Mouse (Mus musculus): Measurements from ENCODE around the gene Klhl21. TPM values are rescaled to one million over a fixed set of nuclear protein-coding genes. Genes with fewer than 3 reads are reported as not detected.

Gene Klhl21
- polyA plus RNA-seq (2015; fragmentation: Nextera tagmentation; extraction: Ambion mirVana) = 11.7 and 12.5 TPM in 2 replicates

- under 1% methylated on average over 45 of the region's 45 CpGs for WGBS
- peak within 1 kb of the TSS; percentile 85 for H3K4me3 ChIP-seq (replicated peaks)
- H3K9me3 ChIP-seq (replicated peaks) = no peaks in the 10 kb centered on the region
- H3K4me2 ChIP-seq = peak within 1 kb of the TSS; percentile 94
- ATAC-seq (replicated peaks; ENCODE audit: low FRiP score) = peak; percentile 91
- H3K27ac ChIP-seq = peak within 1 kb of the TSS; percentile 91
- H3K36me3 ChIP-seq = peaks cover 16% of the 10 kb centered on the region
- H3K9ac ChIP-seq = peak within 1 kb of the TSS; percentile 67
- peaks cover 55% of the 10 kb centered on the region for H3K4me1 ChIP-seq
- H3K27me3 ChIP-seq = no peaks in the 10 kb centered on the region
These were observed at the start of gene Klhl21 for GRCm38 (mm10) chr4:152008622-152009075. TSS of gene Klhl21 (plus strand) at chr4:152008803.

GRCm38 (mm10) chr4:151959849-151960512 is 48.6 kb upstream of the Klhl21 start:
- Histone ChIP-seq H3K9ac (no peak overlapping the region), H3K36me3 (peaks cover 88% of the 10 kb centered on the region), H3K4me1 (no peaks in the 10 kb centered on the region), H3K27ac (no peak overlapping the region), H3K27me3 (no peaks in the 10 kb centered on the region), H3K4me3 (replicated peaks) (no peak overlapping the region), H3K4me2 (no peak overlapping the region), H3K9me3 (replicated peaks) (no peaks in the 10 kb centered on the region)
- no peak for ATAC-seq (replicated peaks; ENCODE audit: low FRiP score)
- 92% methylated on average over 11 of the region's 11 CpGs for WGBS

GRCm38 (mm10) chr4:151960513-151960854 is 48.1 kb upstream of the Klhl21 start:
- H3K27ac ChIP-seq = no peak overlapping the region
- H3K4me1 ChIP-seq = no peaks in the 10 kb centered on the region
- no peaks in the 10 kb centered on the region for H3K9me3 ChIP-seq (replicated peaks)
- peaks cover 90% of the 10 kb centered on the region for H3K36me3 ChIP-seq
- ATAC-seq (replicated peaks; ENCODE audit: low FRiP score) = peak; percentile 92
- no peaks in the 10 kb centered on the region for H3K27me3 ChIP-seq
- no peak overlapping the region for H3K4me2 ChIP-seq
- WGBS = 93% methylated on average over 3 of the region's 3 CpGs
- no peak overlapping the region for H3K4me3 ChIP-seq (replicated peaks)
- H3K9ac ChIP-seq = no peak overlapping the region

- no peak overlapping the region for H3K4me2 ChIP-seq
- H3K9ac ChIP-seq = no peak overlapping the region
- WGBS = 78% methylated on average over 3 of the region's 3 CpGs
- peaks cover 78% of the 10 kb centered on the region for H3K36me3 ChIP-seq
- no peak overlapping the region for H3K27ac ChIP-seq
- no peak for ATAC-seq (replicated peaks; ENCODE audit: low FRiP score)
- H3K4me1 ChIP-seq = peaks cover 3% of the 10 kb centered on the region
- no peaks in the 10 kb centered on the region for H3K27me3 ChIP-seq
- H3K9me3 ChIP-seq (replicated peaks) = no peaks in the 10 kb centered on the region
- H3K4me3 ChIP-seq (replicated peaks) = no peak overlapping the region
These were observed 45.8 kb upstream of the Klhl21 start for GRCm38 (mm10) chr4:151962817-151963216.

GRCm38 (mm10) chr4:151968204-151968921 is 40.2 kb upstream of the Klhl21 start:
- Histone ChIP-seq H3K4me3 (replicated peaks) (no peak overlapping the region), H3K9me3 (replicated peaks) (no peaks in the 10 kb centered on the region), H3K36me3 (peaks cover 57% of the 10 kb centered on the region), H3K4me1 (peaks cover 17% of the 10 kb centered on the region), H3K4me2 (peak overlapping the region; percentile 35), H3K27ac (peak overlapping the region; percentile 69), H3K9ac (no peak overlapping the region), H3K27me3 (no peaks in the 10 kb centered on the region)
- WGBS = 50% methylated on average over 26 of the region's 26 CpGs
- peak; percentile 72 for ATAC-seq (replicated peaks; ENCODE audit: low FRiP score)

GRCm38 (mm10) chr4:151972221-151972967 is 36.2 kb upstream of the Klhl21 start:
- H3K4me3 ChIP-seq (replicated peaks) = no peak overlapping the region
- H3K4me2 ChIP-seq = no peak overlapping the region
- no peak overlapping the region for H3K9ac ChIP-seq
- H3K4me1 ChIP-seq = peaks cover 17% of the 10 kb centered on the region
- WGBS = 64% methylated on average over 10 of the region's 10 CpGs
- H3K27me3 ChIP-seq = no peaks in the 10 kb centered on the region
- no peak for ATAC-seq (replicated peaks; ENCODE audit: low FRiP score)
- H3K9me3 ChIP-seq (replicated peaks) = no peaks in the 10 kb centered on the region
- no peak overlapping the region for H3K27ac ChIP-seq
- H3K36me3 ChIP-seq = peaks cover 71% of the 10 kb centered on the region

GRCm38 (mm10) chr4:151975441-151975840 is 33.2 kb upstream of the Klhl21 start:
- 91% methylated on average over 3 of the region's 3 CpGs for WGBS
- no peak overlapping the region for H3K4me3 ChIP-seq (replicated peaks)
- no peak overlapping the region for H3K27ac ChIP-seq
- H3K4me1 ChIP-seq = 0 out of 2 replicates have a peak, but pooled peaks cover 2% of the 10 kb centered on the region
- no peak overlapping the region for H3K9ac ChIP-seq
- no peaks in the 10 kb centered on the region for H3K9me3 ChIP-seq (replicated peaks)
- peaks cover 91% of the 10 kb centered on the region for H3K36me3 ChIP-seq
- H3K4me2 ChIP-seq = no peak overlapping the region
- no peak for ATAC-seq (replicated peaks; ENCODE audit: low FRiP score)
- no peaks in the 10 kb centered on the region for H3K27me3 ChIP-seq

- 0 out of 2 replicates have a peak, but pooled peaks have one; percentile 14 for ATAC-seq (replicated peaks; ENCODE audit: low FRiP score)
- Histone ChIP-seq H3K4me1 (peaks cover 4% of the 10 kb centered on the region; the same call in 1 of the 2 replicates), H3K27ac (0 out of 2 replicates have a peak overlapping the region, but pooled peaks have one; percentile 37), H3K9me3 (replicated peaks) (no peaks in the 10 kb centered on the region), H3K4me3 (replicated peaks) (no peak overlapping the region), H3K36me3 (peaks cover 89% of the 10 kb centered on the region), H3K27me3 (no peaks in the 10 kb centered on the region), H3K4me2 (no peak overlapping the region), H3K9ac (no peak overlapping the region)
- 32% methylated on average over 10 of the region's 10 CpGs for WGBS
These were observed 30.9 kb upstream of the Klhl21 start for GRCm38 (mm10) chr4:151977748-151978147.

- H3K9ac ChIP-seq = no peak overlapping the region
- H3K4me3 ChIP-seq (replicated peaks) = no peak overlapping the region
- no peaks in the 10 kb centered on the region for H3K27me3 ChIP-seq
- 76% methylated on average over 8 of the region's 8 CpGs for WGBS
- no peaks in the 10 kb centered on the region for H3K9me3 ChIP-seq (replicated peaks)
- peaks cover 20% of the 10 kb centered on the region for H3K4me1 ChIP-seq
- H3K27ac ChIP-seq = no peak overlapping the region
- peaks cover 68% of the 10 kb centered on the region for H3K36me3 ChIP-seq
- no peak overlapping the region for H3K4me2 ChIP-seq
- ATAC-seq (replicated peaks; ENCODE audit: low FRiP score) = no peak
These were observed 27.9 kb upstream of the Klhl21 start for GRCm38 (mm10) chr4:151980699-151981098.

GRCm38 (mm10) chr4:151981363-151981762 is 27.2 kb upstream of the Klhl21 start:
- Histone ChIP-seq H3K9me3 (replicated peaks) (no peaks in the 10 kb centered on the region), H3K27me3 (no peaks in the 10 kb centered on the region), H3K27ac (no peak overlapping the region), H3K4me1 (peaks cover 26% of the 10 kb centered on the region), H3K4me3 (replicated peaks) (no peak overlapping the region), H3K9ac (no peak overlapping the region), H3K36me3 (peaks cover 62% of the 10 kb centered on the region), H3K4me2 (no peak overlapping the region)
- WGBS = 14% methylated on average over 5 of the region's 5 CpGs
- ATAC-seq (replicated peaks; ENCODE audit: low FRiP score) = peak; percentile 30

GRCm38 (mm10) chr4:151983043-151983442 is 25.6 kb upstream of the Klhl21 start:
- H3K27ac ChIP-seq = peak overlapping the region; percentile 51

GRCm38 (mm10) chr4:151983560-151983959 is 25.0 kb upstream of the Klhl21 start:
- H3K9ac ChIP-seq = 0 out of 2 replicates have a peak overlapping the region, but pooled peaks have one; percentile 11
- H3K4me1 ChIP-seq = peaks cover 44% of the 10 kb centered on the region
- H3K4me2 ChIP-seq = no peak overlapping the region
- 27% methylated on average over 8 of the region's 9 CpGs for WGBS
- no peaks in the 10 kb centered on the region for H3K9me3 ChIP-seq (replicated peaks)
- no peaks in the 10 kb centered on the region for H3K27me3 ChIP-seq
- peaks cover 41% of the 10 kb centered on the region for H3K36me3 ChIP-seq
- H3K4me3 ChIP-seq (replicated peaks) = no peak overlapping the region
- peak; percentile 61 for ATAC-seq (replicated peaks; ENCODE audit: low FRiP score)
- peak overlapping the region; percentile 52 for H3K27ac ChIP-seq

More at GRCm38 (mm10) chr4:151983043-151983442, 25.6 kb upstream of the Klhl21 start:
- Histone ChIP-seq H3K27me3 (no peaks in the 10 kb centered on the region), H3K9me3 (replicated peaks) (no peaks in the 10 kb centered on the region), H3K4me1 (peaks cover 41% of the 10 kb centered on the region), H3K36me3 (peaks cover 45% of the 10 kb centered on the region), H3K4me2 (no peak overlapping the region), H3K9ac (0 out of 2 replicates have a peak overlapping the region, but pooled peaks have one; percentile 11), H3K4me3 (replicated peaks) (no peak overlapping the region)
- WGBS = 56% methylated on average over 17 of the region's 17 CpGs
- ATAC-seq (replicated peaks; ENCODE audit: low FRiP score) = no peak

All from kidney, embryonic 15.5 days (tissue).